Mouse (Mus musculus) myocyte (in vitro differentiated cells): ENCODE measurements around the gene Olfr589.

ENCODE experiments used
- CEBPB ChIP-seq: IDR thresholded peaks from 2 replicates; pipeline ENCODE4 v1.6.1; 2011; ENCODE audit warnings: mild to moderate bottlenecking, moderate library complexity; ENCODE audit not compliant: poor library complexity, insufficient read depth, severe bottlenecking
- E2F4 ChIP-seq: IDR thresholded peaks from one replicate; pipeline ENCODE4 v1.6.1; 2011; ENCODE audit warnings: mild to moderate bottlenecking, control low read depth, moderate library complexity; ENCODE audit not compliant: insufficient read depth
- MAX ChIP-seq: IDR thresholded peaks from one replicate; pipeline ENCODE4 v1.6.1; 2011; ENCODE audit warnings: low read depth, mild to moderate bottlenecking, control low read depth
- MYOD1 ChIP-seq, 3 experiments: IDR thresholded peaks; one replicate each; pipeline ENCODE4 v1.6.1; 2011; ENCODE audit warnings: control low read depth in 2 of 3, low read depth in 2 of 3, mild to moderate bottlenecking in 2 of 3, moderate library complexity in 1 of 3; ENCODE audit not compliant: insufficient read length in 2 of 3, control insufficient read depth in 1 of 3
- MYOG ChIP-seq, 3 experiments: IDR thresholded peaks; one replicate each; pipeline ENCODE4 v1.6.1; 2011; ENCODE audit warnings: control low read depth in 2 of 3, low read depth in 2 of 3, mild to moderate bottlenecking in 2 of 3; ENCODE audit not compliant: insufficient read length in 2 of 3, control insufficient read depth in 1 of 3, insufficient read depth in 1 of 3
- POLR2A ChIP-seq: IDR thresholded peaks from one replicate; pipeline ENCODE4 v1.6.1; 2011; ENCODE audit warnings: low read depth, mild to moderate bottlenecking, control low read depth, moderate library complexity; ENCODE audit not compliant: insufficient read length
- POLR2AphosphoS2 ChIP-seq: IDR thresholded peaks from one replicate; pipeline ENCODE4 v1.6.1; 2011; ENCODE audit warnings: low read depth, control low read depth; ENCODE audit not compliant: insufficient read length
- REST ChIP-seq: IDR thresholded peaks from one replicate; pipeline ENCODE4 v1.6.1; 2011; ENCODE audit warnings: mild to moderate bottlenecking, control low read depth, moderate library complexity; ENCODE audit not compliant: insufficient read depth, insufficient read length
- SRF ChIP-seq: IDR thresholded peaks from one replicate; pipeline ENCODE4 v1.6.1; 2011; ENCODE audit warnings: low read depth; ENCODE audit not compliant: control insufficient read depth, insufficient read length
- TCF12 ChIP-seq: IDR thresholded peaks from one replicate; pipeline ENCODE4 v1.6.1; 2011; ENCODE audit warnings: mild to moderate bottlenecking, control low read depth; ENCODE audit not compliant: poor library complexity, insufficient read depth, severe bottlenecking

DNA sequence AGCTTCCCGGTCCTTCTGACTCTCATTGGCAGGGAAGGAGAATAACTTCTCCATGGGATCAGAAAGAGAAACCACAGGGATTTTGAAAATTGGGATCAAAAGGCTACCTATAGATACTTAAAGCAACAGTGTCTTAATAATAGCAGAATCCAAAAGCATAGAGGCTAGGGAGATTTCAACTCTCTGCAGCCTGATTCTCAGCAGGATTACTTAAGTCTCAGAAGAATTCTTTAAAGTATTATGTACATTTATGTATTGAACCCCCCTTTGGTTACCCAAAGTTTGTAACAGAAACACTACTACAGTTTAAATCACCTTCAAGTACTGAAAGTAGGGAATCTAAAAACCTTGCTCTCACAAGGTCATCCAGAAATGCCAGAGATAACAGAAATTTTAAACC lies 22.1 kb upstream of the Olfr589 start, which contains the start of gene Olfr591:
- TF ChIP-seq POLR2AphosphoS2 (no peak), E2F4 (no peak), POLR2A (no peak), CEBPB (no peak), REST (no peak), SRF (no peak), MYOD1 (IDR thresholded peaks at IDR 0.05; ENCODE audit: control insufficient read depth in 1 of 3, insufficient read length in 2 of 3, low read depth in 2 of 3) (no peak), MYOG (IDR thresholded peaks at IDR 0.05; ENCODE audit: control insufficient read depth in 1 of 3, insufficient read depth in 1 of 3, insufficient read length in 2 of 3, low read depth in 2 of 3) (no peak), TCF12 (no peak), MAX (no peak)
